Mouse (Mus musculus): ENCODE measurements at regions not wholly inside any gene's neighbourhood (a gene's known extent, or its start where the extent isn't known, plus 50 kb on each side); places are given as distances from the start of the nearest gene placed in this dataset.

GRCm38 (mm10) chr3:27773176-27773575 lies 62.1 kb upstream of the Fndc3b start:
- 93% methylated on average over 3 of the region's 3 CpGs for WGBS
- no peaks in the 10 kb centered on the region for H3K27me3 ChIP-seq (ENCODE audit: control insufficient read depth, insufficient read depth, low read length)
- no peak overlapping the region for H3K27ac ChIP-seq (ENCODE audit: low read depth, low read length)
- H3K36me3 ChIP-seq (ENCODE audit: control insufficient read depth, insufficient read depth, low read length) = no peaks in the 10 kb centered on the region
- no peaks in the 10 kb centered on the region for H3K9me3 ChIP-seq (ENCODE audit: control insufficient read depth, low read length)
- H3K9ac ChIP-seq (ENCODE audit: low read depth, low read length) = no peak overlapping the region
- H3K4me3 ChIP-seq (ENCODE audit: low read depth, low read length) = no peak overlapping the region
- H3K4me2 ChIP-seq (replicated peaks; ENCODE audit: low read depth, low read length) = no peak overlapping the region
- no peak for ATAC-seq (ENCODE audit: low FRiP score)
- H3K4me1 ChIP-seq (replicated peaks; ENCODE audit: control insufficient read depth, insufficient read depth, low read length) = no peaks in the 10 kb centered on the region
- no peak for DNase-seq (ENCODE audit: low spot score)

GRCm38 (mm10) chr3:27769438-27769837 lies 58.3 kb upstream of the Fndc3b start:
- H3K4me3 ChIP-seq (ENCODE audit: low read depth, low read length) = no peak overlapping the region
- no peak overlapping the region for H3K9ac ChIP-seq (ENCODE audit: low read depth, low read length)
- H3K27ac ChIP-seq (ENCODE audit: low read depth, low read length) = no peak overlapping the region
- 91% methylated on average over 5 of the region's 5 CpGs for WGBS
- H3K9me3 ChIP-seq (ENCODE audit: control insufficient read depth, low read length) = no peaks in the 10 kb centered on the region
- no peaks in the 10 kb centered on the region for H3K27me3 ChIP-seq (ENCODE audit: control insufficient read depth, insufficient read depth, low read length)
- H3K4me1 ChIP-seq (replicated peaks; ENCODE audit: control insufficient read depth, insufficient read depth, low read length) = no peaks in the 10 kb centered on the region
- no peaks in the 10 kb centered on the region for H3K36me3 ChIP-seq (ENCODE audit: control insufficient read depth, insufficient read depth, low read length)
- H3K4me2 ChIP-seq (replicated peaks; ENCODE audit: low read depth, low read length) = no peak overlapping the region
- ATAC-seq (ENCODE audit: low FRiP score) (no peak), DNase-seq (ENCODE audit: low spot score) (no peak)

GRCm38 (mm10) chr3:27767188-27767587 lies 56.1 kb upstream of the Fndc3b start:
- Histone ChIP-seq H3K9me3 (ENCODE audit: control insufficient read depth, low read length) (no peaks in the 10 kb centered on the region), H3K4me1 (replicated peaks; ENCODE audit: control insufficient read depth, insufficient read depth, low read length) (no peaks in the 10 kb centered on the region), H3K4me3 (ENCODE audit: low read depth, low read length) (no peak overlapping the region), H3K4me2 (replicated peaks; ENCODE audit: low read depth, low read length) (no peak overlapping the region), H3K9ac (ENCODE audit: low read depth, low read length) (no peak overlapping the region), H3K27me3 (ENCODE audit: control insufficient read depth, insufficient read depth, low read length) (no peaks in the 10 kb centered on the region), H3K36me3 (ENCODE audit: control insufficient read depth, insufficient read depth, low read length) (no peaks in the 10 kb centered on the region), H3K27ac (ENCODE audit: low read depth, low read length) (no peak overlapping the region)
- DNase-seq (ENCODE audit: low spot score) = no peak
- 82% methylated on average over 8 of the region's 8 CpGs for WGBS
- ATAC-seq (ENCODE audit: low FRiP score) = no peak

- no peaks in the 10 kb centered on the region for H3K27me3 ChIP-seq (ENCODE audit: control insufficient read depth, insufficient read depth, low read length)
- H3K27ac ChIP-seq (ENCODE audit: low read depth, low read length) = no peak overlapping the region
- ATAC-seq (ENCODE audit: low FRiP score) = peak; percentile 72; the same call in 1 of the 2 replicates
- H3K4me1 ChIP-seq (replicated peaks; ENCODE audit: control insufficient read depth, insufficient read depth, low read length) = no peaks in the 10 kb centered on the region
- 54% methylated on average over 6 of the region's 6 CpGs for WGBS
- no peak overlapping the region for H3K4me2 ChIP-seq (replicated peaks; ENCODE audit: low read depth, low read length)
- H3K36me3 ChIP-seq (ENCODE audit: control insufficient read depth, insufficient read depth, low read length) = no peaks in the 10 kb centered on the region
- no peak overlapping the region for H3K4me3 ChIP-seq (ENCODE audit: low read depth, low read length)
- no peak for DNase-seq (ENCODE audit: low spot score)
- H3K9ac ChIP-seq (ENCODE audit: low read depth, low read length) = no peak overlapping the region
- H3K9me3 ChIP-seq (ENCODE audit: control insufficient read depth, low read length) = no peaks in the 10 kb centered on the region
Observed at GRCm38 (mm10) chr3:27766421-27766820, 55.3 kb upstream of the Fndc3b start.

GRCm38 (mm10) chr3:27765929-27766328 lies 54.8 kb upstream of the Fndc3b start:
- Histone ChIP-seq H3K9me3 (ENCODE audit: control insufficient read depth, low read length) (no peaks in the 10 kb centered on the region), H3K4me1 (replicated peaks; ENCODE audit: control insufficient read depth, insufficient read depth, low read length) (no peaks in the 10 kb centered on the region), H3K4me2 (replicated peaks; ENCODE audit: low read depth, low read length) (no peak overlapping the region), H3K36me3 (ENCODE audit: control insufficient read depth, insufficient read depth, low read length) (no peaks in the 10 kb centered on the region), H3K9ac (ENCODE audit: low read depth, low read length) (no peak overlapping the region), H3K27me3 (ENCODE audit: control insufficient read depth, insufficient read depth, low read length) (no peaks in the 10 kb centered on the region), H3K27ac (ENCODE audit: low read depth, low read length) (no peak overlapping the region), H3K4me3 (ENCODE audit: low read depth, low read length) (no peak overlapping the region)
- DNase-seq (ENCODE audit: low spot score) (no peak), ATAC-seq (ENCODE audit: low FRiP score) (no peak)
- 79% methylated on average over 7 of the region's 7 CpGs for WGBS

GRCm38 (mm10) chr3:27764556-27764955 lies 53.4 kb upstream of the Fndc3b start:
- Histone ChIP-seq H3K9ac (ENCODE audit: low read depth, low read length) (no peak overlapping the region), H3K27ac (ENCODE audit: low read depth, low read length) (no peak overlapping the region), H3K4me3 (ENCODE audit: low read depth, low read length) (no peak overlapping the region), H3K4me2 (replicated peaks; ENCODE audit: low read depth, low read length) (no peak overlapping the region), H3K36me3 (ENCODE audit: control insufficient read depth, insufficient read depth, low read length) (no peaks in the 10 kb centered on the region), H3K4me1 (replicated peaks; ENCODE audit: control insufficient read depth, insufficient read depth, low read length) (no peaks in the 10 kb centered on the region), H3K9me3 (ENCODE audit: control insufficient read depth, low read length) (no peaks in the 10 kb centered on the region), H3K27me3 (ENCODE audit: control insufficient read depth, insufficient read depth, low read length) (no peaks in the 10 kb centered on the region)
- ATAC-seq (ENCODE audit: low FRiP score) (no peak), DNase-seq (ENCODE audit: low spot score) (no peak)
- WGBS = 82% methylated on average over 2 of the region's 2 CpGs

GRCm38 (mm10) chr3:27761031-27761430 lies 49.9 kb upstream of the Fndc3b start:
- H3K4me1 ChIP-seq (replicated peaks; ENCODE audit: control insufficient read depth, insufficient read depth, low read length) = no peaks in the 10 kb centered on the region
- no peak for DNase-seq (ENCODE audit: low spot score)
- H3K36me3 ChIP-seq (ENCODE audit: control insufficient read depth, insufficient read depth, low read length) = no peaks in the 10 kb centered on the region
- ATAC-seq (ENCODE audit: low FRiP score) = no peak
- no peak overlapping the region for H3K4me2 ChIP-seq (replicated peaks; ENCODE audit: low read depth, low read length)
- no peak overlapping the region for H3K9ac ChIP-seq (ENCODE audit: low read depth, low read length)
- no peak overlapping the region for H3K27ac ChIP-seq (ENCODE audit: low read depth, low read length)
- H3K4me3 ChIP-seq (ENCODE audit: low read depth, low read length) = no peak overlapping the region
- H3K27me3 ChIP-seq (ENCODE audit: control insufficient read depth, insufficient read depth, low read length) = no peaks in the 10 kb centered on the region
- no peaks in the 10 kb centered on the region for H3K9me3 ChIP-seq (ENCODE audit: control insufficient read depth, low read length)
- WGBS = 71% methylated on average over 2 of the region's 2 CpGs
